Mouse (Mus musculus) intestine, postnatal 0 days (tissue): ENCODE results near the gene Zdhhc11. TPM values are rescaled to one million over a fixed set of nuclear protein-coding genes. Genes with fewer than 3 reads are reported as not detected.

ENCODE experiments used
- ATAC-seq: fragments of 200-750 bp; cut with Nextera tagmentation; 2 replicates; pipeline ENCODE4 v1.8.0; 2017; ENCODE audit warnings: mild to moderate bottlenecking, moderate TSS enrichment, moderate library complexity
- H3K27ac ChIP-seq: fragments of 300-500 bp; sonication (generic); 2 replicates; pipeline ENCODE4 v1.5.1; 2014; ENCODE audit warnings: mild to moderate bottlenecking, low read depth, low read length, moderate library complexity
- H3K27me3 ChIP-seq: fragments of 300-500 bp; sonication (generic); replicated peaks from 2 replicates; pipeline ENCODE4 v1.6.1; 2014; ENCODE audit warnings: low read length, mixed read lengths; ENCODE audit not compliant: control insufficient read depth, insufficient read depth
- H3K36me3 ChIP-seq: fragments of 300-500 bp; sonication (generic); 2 replicates; pipeline ENCODE4 v1.6.1; 2014; ENCODE audit warnings: mild to moderate bottlenecking, moderate library complexity; ENCODE audit not compliant: control insufficient read depth, insufficient read depth
- H3K4me1 ChIP-seq: fragments of 300-500 bp; sonication (generic); replicated peaks from 2 replicates; pipeline ENCODE4 v1.6.1; 2014; ENCODE audit warnings: antibody characterized with exemption, low read length, mixed read lengths; ENCODE audit not compliant: control insufficient read depth, insufficient read depth
- H3K4me2 ChIP-seq: fragments of 300-500 bp; sonication (generic); replicated peaks from 2 replicates; pipeline ENCODE4 v1.6.1; 2014; ENCODE audit warnings: low read depth, mild to moderate bottlenecking, moderate library complexity
- H3K4me3 ChIP-seq: fragments of 300-500 bp; sonication (generic); 2 replicates; pipeline ENCODE4 v1.5.1; 2014; ENCODE audit warnings: low read depth, low read length
- H3K9ac ChIP-seq: fragments of 300-500 bp; sonication (generic); 2 replicates; pipeline ENCODE4 v1.6.1; 2014; ENCODE audit warnings: mild to moderate bottlenecking, low read depth, low read length
- H3K9me3 ChIP-seq: fragments of 300-500 bp; sonication (generic); 2 replicates; pipeline ENCODE4 v1.6.1; 2016; ENCODE audit warnings: mixed run types; ENCODE audit not compliant: control insufficient read depth
- CTCF ChIP-seq: sonication (generic); IDR thresholded peaks from 2 replicates; pipeline ENCODE4 v1.5.1; 2016; ENCODE audit warnings: low read depth, mild to moderate bottlenecking, control low read depth, antibody characterized with exemption, moderate library complexity
- WGBS: fragments of 180-500 bp; shearing (Covaris S2); extraction: QIAGEN DNeasy Blood & Tissue Kit; methylation state at CpG from one replicate; pipeline ENCODE4 v1.1.7; 2014; 5-methylcytosine and 5-hydroxymethylcytosine counted together
- polyA plus RNA-seq: library from polyadenylated mRNA; unstranded; fragments of >200 nt; fragmentation: Nextera tagmentation; extraction: Ambion mirVana; gene quantifications from 2 replicates; pipeline ENCODE4 v1.2.1, GENCODE M21; 2015

Gene Zdhhc11
- polyA plus RNA-seq, 1 experiment from 2014 or later: not detected

DNA sequence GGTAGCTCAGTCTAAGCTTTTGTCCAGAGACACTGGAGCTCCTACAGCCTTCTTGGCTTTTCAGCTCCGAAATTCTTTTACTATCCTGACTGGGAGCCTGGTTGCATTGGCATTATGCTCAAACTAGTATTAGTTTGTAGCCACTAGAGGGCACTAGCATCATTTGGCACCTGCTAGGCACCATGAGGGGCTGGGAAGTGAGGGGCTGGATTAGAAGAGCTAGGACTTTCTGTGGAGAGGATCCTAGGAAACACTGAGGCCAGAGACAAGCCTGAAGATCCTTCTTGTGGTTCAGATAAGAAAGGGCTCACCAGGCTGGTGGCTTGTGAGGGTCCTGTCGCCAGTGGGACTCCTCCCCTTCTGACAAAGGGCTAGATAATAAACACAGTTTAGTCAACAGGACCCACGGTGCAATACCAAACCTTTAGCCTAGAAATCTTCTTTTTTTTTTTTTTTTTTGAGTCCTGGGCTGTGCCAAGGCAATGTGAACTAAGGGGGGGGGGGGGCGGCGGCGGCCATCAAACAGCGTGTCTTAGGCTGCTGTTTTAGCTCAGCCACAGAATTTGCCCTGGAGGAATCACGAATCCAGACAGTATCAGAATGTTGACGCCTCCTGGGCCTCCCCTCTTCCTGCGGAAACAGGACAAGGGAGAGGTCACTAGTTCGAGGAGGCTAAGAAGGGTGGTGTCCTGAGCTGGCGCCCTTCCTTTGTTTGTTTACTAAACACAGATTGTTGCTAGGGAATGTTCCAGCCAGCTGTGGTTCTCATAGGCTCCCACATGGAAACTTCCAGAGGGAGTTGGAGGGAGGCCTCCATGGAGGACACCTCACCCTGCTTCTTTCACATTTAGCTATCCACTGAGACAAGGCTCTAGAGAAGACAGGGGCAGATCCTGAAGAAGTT, 7.1 kb downstream of the Zdhhc11 start:
- Histone ChIP-seq H3K27ac (peak overlapping the region; percentile 57), H3K9ac (no peak overlapping the region), H3K4me3 (peak overlapping the region; percentile 18; the same call in 1 of the 2 replicates), H3K4me2 (peak overlapping the region; percentile 61), H3K9me3 (no peaks in the 10 kb centered on the region), H3K4me1 (peaks cover 11% of the 10 kb centered on the region), H3K27me3 (no peaks in the 10 kb centered on the region), H3K36me3 (no peaks in the 10 kb centered on the region)
- ATAC-seq: peak; percentile 95
- 16% methylated on average over 12 of the region's 12 CpGs for WGBS
- peak; percentile 98 for TF ChIP-seq CTCF

GRCm38 (mm10) chr13:73974523-73974922, 10.9 kb downstream of the Zdhhc11 start:
- peaks cover 11% of the 10 kb centered on the region for H3K4me1 ChIP-seq
- H3K27me3 ChIP-seq: no peaks in the 10 kb centered on the region
- no peak for TF ChIP-seq CTCF
- no peak overlapping the region for H3K4me2 ChIP-seq
- no peaks in the 10 kb centered on the region for H3K36me3 ChIP-seq
- ATAC-seq: no peak
- no peak overlapping the region for H3K27ac ChIP-seq
- no peak overlapping the region for H3K4me3 ChIP-seq
- no peak overlapping the region for H3K9ac ChIP-seq
- no peaks in the 10 kb centered on the region for H3K9me3 ChIP-seq
- 89% methylated on average over 3 of the region's 3 CpGs for WGBS

DNA sequence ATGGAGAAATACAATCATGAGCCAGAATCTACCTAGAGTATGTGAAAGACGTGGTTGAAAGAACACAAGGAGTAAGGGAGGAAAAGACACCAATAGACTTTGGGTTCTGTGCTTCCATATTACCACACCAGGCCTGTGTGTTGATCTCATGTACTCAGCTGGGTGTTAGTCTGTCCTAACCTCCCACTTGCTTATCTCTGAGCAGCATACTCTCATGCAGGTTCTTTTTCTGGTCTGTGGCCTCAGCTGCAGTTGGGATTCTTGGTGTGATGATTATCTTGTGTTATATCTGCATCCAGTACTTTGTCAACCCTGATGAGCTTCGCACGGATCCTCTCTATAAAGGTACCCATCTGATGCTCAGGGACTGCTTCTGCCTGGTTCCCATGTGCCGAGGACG, 13.3 kb downstream of the Zdhhc11 start:
- Histone ChIP-seq H3K36me3 (no peaks in the 10 kb centered on the region), H3K4me3 (no peak overlapping the region), H3K27ac (no peak overlapping the region), H3K4me2 (no peak overlapping the region), H3K9me3 (no peaks in the 10 kb centered on the region), H3K27me3 (no peaks in the 10 kb centered on the region), H3K4me1 (no peaks in the 10 kb centered on the region), H3K9ac (no peak overlapping the region)
- WGBS: 87% methylated on average over 5 of the region's 5 CpGs
- TF ChIP-seq CTCF: no peak
- no peak for ATAC-seq

GRCm38 (mm10) chr13:73990325-73990724, 26.7 kb downstream of the Zdhhc11 start:
- Histone ChIP-seq H3K36me3 (no peaks in the 10 kb centered on the region), H3K27ac (no peak overlapping the region), H3K4me1 (no peaks in the 10 kb centered on the region), H3K27me3 (no peaks in the 10 kb centered on the region), H3K4me3 (no peak overlapping the region), H3K9ac (no peak overlapping the region), H3K4me2 (no peak overlapping the region), H3K9me3 (no peaks in the 10 kb centered on the region)
- 52% methylated on average over 5 of the region's 5 CpGs for WGBS
- peak; percentile 52 for TF ChIP-seq CTCF
- ATAC-seq: peak; percentile 88

- Histone ChIP-seq H3K4me1 (no peaks in the 10 kb centered on the region), H3K9ac (no peak overlapping the region), H3K4me3 (no peak overlapping the region), H3K27ac (no peak overlapping the region), H3K36me3 (no peaks in the 10 kb centered on the region), H3K9me3 (no peaks in the 10 kb centered on the region), H3K4me2 (no peak overlapping the region), H3K27me3 (no peaks in the 10 kb centered on the region)
- 66% methylated on average over 2 of the region's 2 CpGs for WGBS
- TF ChIP-seq CTCF: no peak
- ATAC-seq: 0 out of 2 replicates have a peak, but pooled peaks have one; percentile 7
These were observed 27.1 kb downstream of the Zdhhc11 start for GRCm38 (mm10) chr13:73990761-73991160.

- Histone ChIP-seq H3K27ac (no peak overlapping the region), H3K9ac (no peak overlapping the region), H3K9me3 (no peaks in the 10 kb centered on the region), H3K36me3 (no peaks in the 10 kb centered on the region), H3K27me3 (no peaks in the 10 kb centered on the region), H3K4me3 (no peak overlapping the region), H3K4me1 (no peaks in the 10 kb centered on the region), H3K4me2 (no peak overlapping the region)
- 75% methylated on average over 5 of the region's 5 CpGs for WGBS
- TF ChIP-seq CTCF: no peak
- no peak for ATAC-seq
These were observed 27.6 kb downstream of the Zdhhc11 start for GRCm38 (mm10) chr13:73991267-73991666.
